Mouse (Mus musculus): ENCODE data around the gene Gm10300. TPM values are rescaled to one million over a fixed set of nuclear protein-coding genes. Genes with fewer than 3 reads are reported as not detected.

The Gm10300 gene
- polyA plus RNA-seq, 1 experiment from 2014 or later = not detected

- ATAC-seq (ENCODE audit: low FRiP score) (peak; percentile 99), DNase-seq (ENCODE audit: low spot score) (peak; percentile 92)
- Histone ChIP-seq H3K27me3 (ENCODE audit: control insufficient read depth, insufficient read depth, low read length) (no peaks in the 10 kb centered on the region), H3K27ac (peak overlapping the region; percentile 98), H3K36me3 (replicated peaks; ENCODE audit: control insufficient read depth, insufficient read depth) (no peaks in the 10 kb centered on the region), H3K4me2 (replicated peaks) (peak overlapping the region; percentile 84), H3K9me3 (ENCODE audit: control insufficient read depth, low read length) (no peaks in the 10 kb centered on the region), H3K4me1 (replicated peaks; ENCODE audit: control insufficient read depth, insufficient read depth, low read length) (peaks cover 26% of the 10 kb centered on the region), H3K9ac (peak overlapping the region; percentile 98), H3K4me3 (replicated peaks; ENCODE audit: low read length) (peak overlapping the region; percentile 98)
- 0% methylated on average over 12 of the region's 46 CpGs for WGBS
Observed at GRCm38 (mm10) chr4:132048995-132049404, 25.5 kb upstream of the Gm10300 start.

- WGBS = 7% methylated on average over 14 of the region's 15 CpGs
- H3K36me3 ChIP-seq (replicated peaks; ENCODE audit: control insufficient read depth, insufficient read depth) = no peaks in the 10 kb centered on the region
- peaks cover 20% of the 10 kb centered on the region for H3K4me1 ChIP-seq (replicated peaks; ENCODE audit: control insufficient read depth, insufficient read depth, low read length)
- no peaks in the 10 kb centered on the region for H3K27me3 ChIP-seq (ENCODE audit: control insufficient read depth, insufficient read depth, low read length)
- H3K4me3 ChIP-seq (replicated peaks; ENCODE audit: low read length) = peak overlapping the region; percentile 98
- no peak overlapping the region for H3K27ac ChIP-seq
- peak overlapping the region; percentile 32 for H3K9ac ChIP-seq
- no peak for DNase-seq (ENCODE audit: low spot score)
- ATAC-seq (ENCODE audit: low FRiP score) = no peak
- peak overlapping the region; percentile 84 for H3K4me2 ChIP-seq (replicated peaks)
- no peaks in the 10 kb centered on the region for H3K9me3 ChIP-seq (ENCODE audit: control insufficient read depth, low read length)
Observed at GRCm38 (mm10) chr4:132049549-132050200, 24.8 kb upstream of the Gm10300 start.

GRCm38 (mm10) chr4:132051321-132052275 is 22.9 kb upstream of the Gm10300 start:
- H3K27me3 ChIP-seq (ENCODE audit: control insufficient read depth, insufficient read depth, low read length) = no peaks in the 10 kb centered on the region
- H3K9me3 ChIP-seq (ENCODE audit: control insufficient read depth, low read length) = no peaks in the 10 kb centered on the region
- no peak for ATAC-seq (ENCODE audit: low FRiP score)
- no peak overlapping the region for H3K9ac ChIP-seq
- no peaks in the 10 kb centered on the region for H3K36me3 ChIP-seq (replicated peaks; ENCODE audit: control insufficient read depth, insufficient read depth)
- WGBS = 41% methylated on average over 10 of the region's 10 CpGs
- no peak overlapping the region for H3K4me3 ChIP-seq (replicated peaks; ENCODE audit: low read length)
- no peak overlapping the region for H3K4me2 ChIP-seq (replicated peaks)
- no peak overlapping the region for H3K27ac ChIP-seq
- DNase-seq (ENCODE audit: low spot score) = no peak
- H3K4me1 ChIP-seq (replicated peaks; ENCODE audit: control insufficient read depth, insufficient read depth, low read length) = peaks cover 15% of the 10 kb centered on the region

GRCm38 (mm10) chr4:132057311-132057710 is 17.2 kb upstream of the Gm10300 start:
- no peak for DNase-seq (ENCODE audit: low spot score)
- no peaks in the 10 kb centered on the region for H3K27me3 ChIP-seq (ENCODE audit: control insufficient read depth, insufficient read depth, low read length)

GRCm38 (mm10) chr4:132059541-132059940 is 15.0 kb upstream of the Gm10300 start:
- Histone ChIP-seq H3K27ac (no peak overlapping the region), H3K36me3 (replicated peaks; ENCODE audit: control insufficient read depth, insufficient read depth) (no peaks in the 10 kb centered on the region), H3K27me3 (ENCODE audit: control insufficient read depth, insufficient read depth, low read length) (no peaks in the 10 kb centered on the region), H3K9me3 (ENCODE audit: control insufficient read depth, low read length) (no peaks in the 10 kb centered on the region), H3K4me1 (replicated peaks; ENCODE audit: control insufficient read depth, insufficient read depth, low read length) (no peaks in the 10 kb centered on the region), H3K9ac (no peak overlapping the region), H3K4me2 (replicated peaks) (no peak overlapping the region), H3K4me3 (replicated peaks; ENCODE audit: low read length) (no peak overlapping the region)
- 100% methylated on average over 2 of the region's 2 CpGs for WGBS
- ATAC-seq (ENCODE audit: low FRiP score) = no peak
- DNase-seq (ENCODE audit: low spot score) = no peak

More at GRCm38 (mm10) chr4:132057311-132057710, 17.2 kb upstream of the Gm10300 start:
- Histone ChIP-seq H3K4me2 (replicated peaks) (no peak overlapping the region), H3K4me3 (replicated peaks; ENCODE audit: low read length) (no peak overlapping the region), H3K9me3 (ENCODE audit: control insufficient read depth, low read length) (no peaks in the 10 kb centered on the region), H3K27ac (no peak overlapping the region), H3K4me1 (replicated peaks; ENCODE audit: control insufficient read depth, insufficient read depth, low read length) (no peaks in the 10 kb centered on the region), H3K9ac (no peak overlapping the region), H3K36me3 (replicated peaks; ENCODE audit: control insufficient read depth, insufficient read depth) (no peaks in the 10 kb centered on the region)
- no peak for ATAC-seq (ENCODE audit: low FRiP score)

DNA sequence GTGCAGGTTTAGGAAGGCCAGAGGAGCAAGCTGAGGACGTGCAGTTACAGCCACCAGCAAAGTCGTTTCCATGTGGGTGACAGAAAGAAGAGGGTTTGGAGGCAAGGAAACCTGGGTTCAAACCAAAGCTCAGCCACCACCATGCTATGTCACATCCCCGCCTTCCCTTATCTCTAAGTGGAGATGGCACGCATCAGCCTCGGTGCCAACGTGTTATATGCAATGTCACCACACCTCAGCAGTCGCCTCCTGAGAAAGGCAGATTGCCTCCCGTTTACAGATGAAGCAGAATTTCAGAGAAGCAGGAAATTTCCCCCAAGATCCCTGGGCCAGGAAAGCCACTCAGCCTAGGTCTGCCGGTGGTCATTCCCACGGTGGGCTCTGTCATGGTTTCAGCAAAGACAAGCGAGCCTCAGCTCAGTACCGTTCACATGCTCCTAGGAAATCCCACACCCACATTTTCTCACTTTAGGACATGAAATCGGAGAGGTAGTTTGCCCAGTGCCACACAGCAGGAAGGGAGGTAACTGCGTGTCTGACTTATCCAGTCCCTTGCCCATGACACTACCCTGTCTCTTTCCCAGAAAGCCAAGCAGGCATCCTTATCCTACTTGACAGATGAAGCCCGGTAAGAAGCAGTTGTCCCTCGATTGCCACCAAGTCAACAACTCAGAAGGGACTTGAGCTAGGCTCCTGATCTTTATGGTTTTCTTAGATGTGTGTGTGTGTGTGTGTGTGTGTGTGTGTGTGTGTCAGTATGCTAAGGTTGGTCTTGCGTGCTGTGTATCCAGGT is 14.3 kb upstream of the Gm10300 start:
- no peaks in the 10 kb centered on the region for H3K36me3 ChIP-seq (replicated peaks; ENCODE audit: control insufficient read depth, insufficient read depth)
- WGBS = 78% methylated on average over 17 of the region's 17 CpGs

GRCm38 (mm10) chr4:132062289-132062688 is 12.2 kb upstream of the Gm10300 start:
- Histone ChIP-seq H3K4me2 (replicated peaks) (no peak overlapping the region), H3K36me3 (replicated peaks; ENCODE audit: control insufficient read depth, insufficient read depth) (no peaks in the 10 kb centered on the region), H3K9me3 (ENCODE audit: control insufficient read depth, low read length) (no peaks in the 10 kb centered on the region), H3K27me3 (ENCODE audit: control insufficient read depth, insufficient read depth, low read length) (no peaks in the 10 kb centered on the region), H3K27ac (no peak overlapping the region), H3K4me3 (replicated peaks; ENCODE audit: low read length) (no peak overlapping the region), H3K4me1 (replicated peaks; ENCODE audit: control insufficient read depth, insufficient read depth, low read length) (no peaks in the 10 kb centered on the region), H3K9ac (no peak overlapping the region)
- WGBS = 78% methylated on average over 8 of the region's 8 CpGs
- ATAC-seq (ENCODE audit: low FRiP score) (no peak), DNase-seq (ENCODE audit: low spot score) (no peak)

More for the DNA sequence above, 14.3 kb upstream of the Gm10300 start:
- Histone ChIP-seq H3K9ac (no peak overlapping the region), H3K27me3 (ENCODE audit: control insufficient read depth, insufficient read depth, low read length) (no peaks in the 10 kb centered on the region), H3K4me1 (replicated peaks; ENCODE audit: control insufficient read depth, insufficient read depth, low read length) (no peaks in the 10 kb centered on the region), H3K4me3 (replicated peaks; ENCODE audit: low read length) (no peak overlapping the region), H3K27ac (no peak overlapping the region), H3K9me3 (ENCODE audit: control insufficient read depth, low read length) (no peaks in the 10 kb centered on the region), H3K4me2 (replicated peaks) (no peak overlapping the region)
- no peak for ATAC-seq (ENCODE audit: low FRiP score)
- no peak for DNase-seq (ENCODE audit: low spot score)

- no peaks in the 10 kb centered on the region for H3K9me3 ChIP-seq (ENCODE audit: control insufficient read depth, low read length)
- no peak overlapping the region for H3K27ac ChIP-seq
- no peaks in the 10 kb centered on the region for H3K36me3 ChIP-seq (replicated peaks; ENCODE audit: control insufficient read depth, insufficient read depth)
- no peak overlapping the region for H3K9ac ChIP-seq
- 77% methylated on average over 17 of the region's 17 CpGs for WGBS
- DNase-seq (ENCODE audit: low spot score) (no peak), ATAC-seq (ENCODE audit: low FRiP score) (no peak)
- H3K4me2 ChIP-seq (replicated peaks) = no peak overlapping the region
- H3K4me1 ChIP-seq (replicated peaks; ENCODE audit: control insufficient read depth, insufficient read depth, low read length) = no peaks in the 10 kb centered on the region
- no peak overlapping the region for H3K4me3 ChIP-seq (replicated peaks; ENCODE audit: low read length)
- H3K27me3 ChIP-seq (ENCODE audit: control insufficient read depth, insufficient read depth, low read length) = no peaks in the 10 kb centered on the region
Observed at GRCm38 (mm10) chr4:132062934-132063884, 11.3 kb upstream of the Gm10300 start.

All from hindbrain, embryonic 14.5 days (tissue).